Mouse (Mus musculus): Measurements from ENCODE around the gene Gtpbp1. TPM values are rescaled to one million over a fixed set of nuclear protein-coding genes. Genes with fewer than 3 reads are reported as not detected.
A peak's percentile ranks its signal among the peaks of the same experiment; 100 is the strongest.
"Not testable (repeated sequence)": the region's sequence is repeated elsewhere in the genome, so short reads cannot be mapped to it uniquely, and the experiment has no call there.

Gtpbp1 gene
- polyA plus RNA-seq (2012; rRNA removed): 20.0 and 32.1 TPM in 2 replicates

- peak; percentile 76 for DNase-seq (ENCODE audit: low spot score)
These were observed at the start of gene Gtpbp1 for GRCm38 (mm10) chr15:79690426-79691022. TSS of gene Gtpbp1 (plus strand) at chr15:79690845.

- DNase-seq (ENCODE audit: low spot score): no peak
These were observed 49.4 kb upstream of the Gtpbp1 start for GRCm38 (mm10) chr15:79641135-79641817.

- DNase-seq (ENCODE audit: low spot score): no peak
These were observed 45.2 kb upstream of the Gtpbp1 start for GRCm38 (mm10) chr15:79645483-79645882.

GRCm38 (mm10) chr15:79648130-79648529, 42.5 kb upstream of the Gtpbp1 start:
- no peak for DNase-seq (ENCODE audit: low spot score)

GRCm38 (mm10) chr15:79650569-79650968, 40.1 kb upstream of the Gtpbp1 start:
- no peak for DNase-seq (ENCODE audit: low spot score)

GRCm38 (mm10) chr15:79651481-79651880, 39.2 kb upstream of the Gtpbp1 start:
- no peak for DNase-seq (ENCODE audit: low spot score)

GRCm38 (mm10) chr15:79656451-79656850, 34.2 kb upstream of the Gtpbp1 start:
- no peak for DNase-seq (ENCODE audit: low spot score)

GRCm38 (mm10) chr15:79657837-79658530, 32.7 kb upstream of the Gtpbp1 start:
- DNase-seq (ENCODE audit: low spot score): peak; percentile 57

- peak; percentile 96 for DNase-seq (ENCODE audit: low spot score)
These were observed 31.9 kb upstream of the Gtpbp1 start, which contains the start of the genes Fam227a and Cby1 for GRCm38 (mm10) chr15:79658531-79659375. TSS of gene Fam227a (minus strand) at chr15:79658956. TSS of gene Cby1 (plus strand) at chr15:79659199.

GRCm38 (mm10) chr15:79661852-79662251, 28.8 kb upstream of the Gtpbp1 start:
- DNase-seq (ENCODE audit: low spot score): no peak

- no peak for DNase-seq (ENCODE audit: low spot score)
These were observed 26.0 kb upstream of the Gtpbp1 start for GRCm38 (mm10) chr15:79664666-79665065.

- no peak for DNase-seq (ENCODE audit: low spot score)
These were observed 21.4 kb upstream of the Gtpbp1 start for GRCm38 (mm10) chr15:79669195-79669594.

GRCm38 (mm10) chr15:79670249-79670971, 20.2 kb upstream of the Gtpbp1 start, which contains the start of gene Tomm22:
TSS of gene Tomm22 (plus strand) at chr15:79670861.
- peak; percentile 75 for DNase-seq (ENCODE audit: low spot score)

- DNase-seq (ENCODE audit: low spot score): no peak
These were observed 19.7 kb upstream of the Gtpbp1 start for GRCm38 (mm10) chr15:79670972-79671299.

- not testable (repeated sequence) for DNase-seq (ENCODE audit: low spot score)
These were observed 18.8 kb upstream of the Gtpbp1 start for GRCm38 (mm10) chr15:79671828-79672348.

GRCm38 (mm10) chr15:79677936-79678335, 12.7 kb upstream of the Gtpbp1 start:
- DNase-seq (ENCODE audit: low spot score): no peak

GRCm38 (mm10) chr15:79681973-79682372, 8.7 kb upstream of the Gtpbp1 start:
- DNase-seq (ENCODE audit: low spot score): no peak

GRCm38 (mm10) chr15:79683146-79683545, 7.5 kb upstream of the Gtpbp1 start:
- DNase-seq (ENCODE audit: low spot score): no peak

- DNase-seq (ENCODE audit: low spot score): no peak
These were observed 6.8 kb upstream of the Gtpbp1 start for GRCm38 (mm10) chr15:79683707-79684465.

GRCm38 (mm10) chr15:79684616-79685015, 6.0 kb upstream of the Gtpbp1 start:
- no peak for DNase-seq (ENCODE audit: low spot score)
